Comparison of ENCODE assay signal across 1 mouse cellular context in the genomic region with DNA sequence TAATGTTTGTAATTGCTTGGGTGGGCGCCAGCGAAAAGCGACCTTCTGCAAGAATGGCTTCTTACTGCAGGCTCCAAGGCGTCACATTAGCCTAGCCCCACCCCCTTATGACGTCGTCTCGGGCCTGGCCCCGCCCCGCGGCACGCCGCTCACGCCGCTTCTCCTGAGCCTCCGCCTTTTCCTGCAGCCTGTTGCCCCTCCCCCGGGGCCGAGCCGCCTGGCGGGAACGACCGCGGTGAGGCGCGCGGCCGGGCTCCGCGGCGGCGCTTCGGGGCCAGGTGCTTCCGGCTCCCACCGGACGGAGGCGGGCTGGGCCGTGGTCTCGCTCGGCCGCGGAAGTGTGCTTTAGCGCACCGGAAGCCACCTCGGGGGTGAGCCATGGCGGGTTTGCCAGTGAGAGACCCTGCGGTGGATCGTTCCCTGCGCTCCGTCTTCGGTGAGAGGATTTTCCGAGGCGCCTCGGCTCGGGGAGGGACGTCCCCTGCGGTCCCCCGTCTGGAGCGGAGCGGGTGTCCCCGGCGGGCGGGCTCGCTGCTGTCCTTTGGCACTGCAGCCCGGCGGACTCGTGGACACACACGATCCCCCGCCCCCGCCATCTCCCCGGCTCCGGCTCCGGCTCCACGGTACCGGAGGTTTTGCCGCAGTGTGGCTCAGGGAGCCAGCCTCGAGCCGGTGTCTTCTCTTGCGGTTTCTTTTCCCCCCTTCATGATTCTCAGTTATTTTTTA.
A peak's percentile ranks its signal among the peaks of the same experiment; 100 is the strongest.
TF ChIP-seq lines count a peak whose summit lies in the region.

A gene (plus strand): TSS at position 201 of the 726 bp plus-strand sequence.

TF ChIP-seq in CH12.LX, 34 proteins besides CTCF, POLR2A, EP300 and RAD21 (continued from another document):
- no peak for TF ChIP-seq ZC3H11A (IDR thresholded peaks at IDR 0.05; ENCODE audit: low read depth, low read length)
- TF ChIP-seq NRF1 (IDR thresholded peaks at IDR 0.05; ENCODE audit: low read depth, low read length) = peak; percentile 27; the same call in 1 of the 2 replicates
- TF ChIP-seq PAX5 (IDR thresholded peaks at IDR 0.05; ENCODE audit: low read length) = no peak
- peak; percentile 35; the same call in 1 of the 2 replicates for TF ChIP-seq MAX (IDR thresholded peaks at IDR 0.05; ENCODE audit: low read length)
- TF ChIP-seq NELFE (IDR thresholded peaks at IDR 0.05; ENCODE audit: low read depth, low read length) = peak; percentile 81
- 0 out of 2 replicates have a peak, but pooled peaks have one; percentile 34 for TF ChIP-seq E2F4 (IDR thresholded peaks at IDR 0.05; ENCODE audit: insufficient replicate concordance, low read depth, low read length)
- TF ChIP-seq HCFC1 (IDR thresholded peaks at IDR 0.05; ENCODE audit: low read depth, low read length) = peak; percentile 65
